Mouse (Mus musculus): Measurements from ENCODE around the gene Vwa8.
"Not testable (repeated sequence)": the region's sequence is repeated elsewhere in the genome, so short reads cannot be mapped to it uniquely, and the experiment has no call there.

Gene Vwa8

DNA sequence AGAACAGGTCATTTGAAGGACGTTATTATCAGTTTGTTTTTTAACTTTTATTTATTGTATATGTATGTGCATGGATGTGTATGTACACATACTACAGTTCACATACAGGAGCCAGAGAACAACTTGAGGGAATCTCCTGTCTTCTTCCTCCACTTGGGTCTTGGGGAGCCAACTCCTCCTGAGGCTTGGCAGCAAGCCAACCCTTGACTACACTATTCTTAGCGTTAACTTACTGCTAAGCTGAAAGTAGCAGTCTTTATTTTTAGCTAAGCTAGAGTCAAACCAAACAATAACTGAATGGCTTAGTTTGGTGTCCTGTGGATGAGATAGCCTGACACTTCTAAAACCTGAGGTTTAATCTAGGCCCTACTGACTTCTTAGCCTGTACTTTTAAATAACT is 135.4 kb downstream of the Vwa8 start:
- ATAC-seq (ENCODE audit: low TSS enrichment), result peak; percentile 80

DNA sequence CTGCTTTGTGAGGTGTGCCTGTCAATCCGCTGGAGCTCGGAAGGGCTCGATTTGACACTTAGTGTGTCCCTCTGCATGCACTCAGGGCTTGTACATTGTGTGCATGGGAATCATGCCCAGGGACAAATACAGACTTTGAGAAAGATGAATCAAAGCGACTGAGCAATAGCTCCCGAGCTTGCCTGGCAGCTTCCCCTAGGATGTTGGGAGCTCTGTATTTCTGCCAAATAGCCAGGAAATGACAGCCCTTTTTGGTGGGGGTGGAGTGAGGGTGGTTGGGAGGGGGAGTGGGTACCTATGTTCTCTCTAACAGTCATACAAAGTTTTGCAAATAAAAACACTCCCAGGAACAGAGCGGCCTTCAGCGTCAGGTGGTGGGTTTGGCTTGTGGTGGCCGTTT is 138.7 kb downstream of the Vwa8 start:
- peak; percentile 69 for ATAC-seq (ENCODE audit: low TSS enrichment)

DNA sequence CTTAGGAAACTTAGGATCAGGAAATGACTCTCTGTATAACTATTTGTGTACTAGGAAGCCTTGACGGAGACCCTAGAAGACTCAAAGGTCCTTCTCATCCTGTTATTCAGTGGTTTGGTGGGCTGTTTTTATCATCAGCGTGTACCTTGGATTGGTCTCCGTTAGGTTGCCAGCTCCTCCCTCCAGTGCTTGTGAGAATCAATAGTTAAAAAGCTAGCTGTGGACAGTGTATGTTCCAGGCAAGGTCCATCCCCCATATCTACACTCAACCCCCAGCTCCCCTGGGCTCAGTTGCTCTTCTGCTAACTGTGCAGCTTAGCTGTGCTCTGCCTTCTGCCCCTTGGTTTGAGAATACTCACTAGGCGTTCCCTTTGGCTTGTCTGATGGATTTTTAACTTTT is 143.6 kb downstream of the Vwa8 start:
- ATAC-seq (ENCODE audit: low TSS enrichment), result no peak

GRCm38 (mm10) chr14:78993515-78993914 is 144.7 kb downstream of the Vwa8 start:
- no peak for ATAC-seq (ENCODE audit: low TSS enrichment)

- no peak for ATAC-seq (ENCODE audit: low TSS enrichment)
These were observed 147.5 kb downstream of the Vwa8 start for GRCm38 (mm10) chr14:78996359-78996758.

GRCm38 (mm10) chr14:79003576-79003975 is 154.7 kb downstream of the Vwa8 start:
- no peak for ATAC-seq (ENCODE audit: low TSS enrichment)

GRCm38 (mm10) chr14:79017710-79018109 is 168.9 kb downstream of the Vwa8 start:
- not testable (repeated sequence) for ATAC-seq (ENCODE audit: low TSS enrichment)

- no peak for ATAC-seq (ENCODE audit: low TSS enrichment)
These were observed 169.7 kb downstream of the Vwa8 start for GRCm38 (mm10) chr14:79018564-79018963.

- no peak for ATAC-seq (ENCODE audit: low TSS enrichment)
These were observed 172.9 kb downstream of the Vwa8 start for GRCm38 (mm10) chr14:79021725-79022124.

DNA sequence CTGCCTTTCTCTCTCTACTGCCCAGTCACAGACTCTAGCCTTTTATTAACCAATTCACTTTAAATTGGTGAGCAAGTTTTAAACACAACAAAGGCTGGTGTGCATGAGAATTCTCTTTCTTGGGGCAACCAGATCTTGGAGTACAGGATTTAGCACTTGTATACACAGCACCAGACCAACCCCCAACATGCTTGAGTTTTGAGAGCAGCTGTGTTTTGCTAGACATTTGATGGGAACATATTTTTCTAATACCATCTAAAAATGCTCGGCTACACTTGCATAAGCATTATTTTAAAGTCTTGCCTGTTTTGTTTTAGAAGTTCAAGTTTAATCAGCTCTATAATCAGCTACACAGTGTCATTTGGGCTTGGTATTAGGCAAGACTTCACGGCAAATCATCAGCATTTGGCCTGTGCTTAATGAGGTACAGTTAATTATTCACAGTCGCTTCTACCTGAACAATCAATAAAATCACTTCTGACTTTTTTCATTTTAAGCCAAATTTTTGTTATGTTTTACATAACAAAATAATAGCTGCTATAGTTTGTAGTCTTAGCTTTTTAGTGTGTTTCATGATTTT is 180.2 kb downstream of the Vwa8 start:
- ATAC-seq (ENCODE audit: low TSS enrichment), result no peak

DNA sequence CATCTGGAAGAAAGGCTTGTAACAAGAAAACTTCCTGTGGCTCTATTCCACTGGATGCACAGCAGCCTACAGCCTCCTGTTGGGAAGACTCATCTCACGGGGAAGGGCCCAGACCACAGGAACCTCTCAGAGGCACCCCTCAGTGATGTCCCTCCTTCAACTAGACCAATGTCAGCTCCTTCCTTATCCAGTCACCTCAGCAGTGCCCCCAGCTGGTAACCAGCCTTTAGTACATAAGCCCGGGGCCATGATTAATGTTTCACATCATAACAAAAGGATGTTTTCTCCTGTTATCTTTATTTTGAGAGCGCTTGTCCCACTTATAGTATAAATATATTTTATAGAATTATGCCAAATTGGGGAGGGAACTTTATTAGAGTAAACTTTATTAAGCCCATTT is 181.9 kb downstream of the Vwa8 start:
- ATAC-seq (ENCODE audit: low TSS enrichment), result no peak

- ATAC-seq (ENCODE audit: low TSS enrichment), result no peak
These were observed 182.4 kb downstream of the Vwa8 start for GRCm38 (mm10) chr14:79031230-79031740.

- ATAC-seq (ENCODE audit: low TSS enrichment), result no peak
These were observed 184.5 kb downstream of the Vwa8 start for GRCm38 (mm10) chr14:79033396-79033795.

GRCm38 (mm10) chr14:79034511-79034913 is 185.7 kb downstream of the Vwa8 start:
- ATAC-seq (ENCODE audit: low TSS enrichment), result 0 out of 2 replicates have a peak, but pooled peaks have one; percentile 28

DNA sequence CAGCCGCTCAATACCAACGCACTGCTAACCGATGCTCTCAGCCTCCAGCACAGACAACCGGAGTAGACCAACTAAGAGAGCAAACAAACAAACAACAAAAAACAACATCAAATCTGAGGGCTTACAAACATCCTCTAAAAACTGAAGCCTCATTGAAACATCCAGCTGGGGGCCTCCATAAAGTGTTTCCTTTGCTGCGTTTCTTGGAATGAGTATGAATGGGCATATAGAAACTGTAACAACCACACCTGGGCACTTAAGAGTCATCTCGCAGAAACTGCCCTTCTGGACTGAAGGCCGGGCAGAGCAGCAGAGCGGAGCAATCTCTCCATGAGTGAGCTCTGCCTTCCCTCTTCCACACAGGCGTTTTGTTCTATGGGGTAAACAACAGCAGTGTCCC is 186.7 kb downstream of the Vwa8 start:
- no peak for ATAC-seq (ENCODE audit: low TSS enrichment)

DNA sequence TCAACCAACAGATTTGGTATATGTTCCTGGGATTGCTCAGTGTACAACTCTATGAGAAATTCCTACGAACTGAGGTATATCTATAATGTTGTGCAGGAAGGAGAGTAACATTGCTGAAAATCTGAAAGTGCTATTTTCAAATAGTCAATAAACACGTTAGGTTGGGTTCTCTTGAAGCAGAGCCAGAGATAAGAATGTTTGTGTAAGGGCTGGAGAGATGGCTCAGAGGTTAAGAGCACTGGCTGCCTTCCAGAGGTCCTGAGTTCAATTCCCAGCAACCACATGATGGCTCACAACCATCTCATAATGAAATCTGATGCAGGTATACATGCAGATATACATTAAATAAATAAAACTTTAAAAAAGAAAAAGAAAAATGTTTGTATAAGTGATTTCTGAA is 198.3 kb downstream of the Vwa8 start:
- ATAC-seq (ENCODE audit: low TSS enrichment), result no peak

DNA sequence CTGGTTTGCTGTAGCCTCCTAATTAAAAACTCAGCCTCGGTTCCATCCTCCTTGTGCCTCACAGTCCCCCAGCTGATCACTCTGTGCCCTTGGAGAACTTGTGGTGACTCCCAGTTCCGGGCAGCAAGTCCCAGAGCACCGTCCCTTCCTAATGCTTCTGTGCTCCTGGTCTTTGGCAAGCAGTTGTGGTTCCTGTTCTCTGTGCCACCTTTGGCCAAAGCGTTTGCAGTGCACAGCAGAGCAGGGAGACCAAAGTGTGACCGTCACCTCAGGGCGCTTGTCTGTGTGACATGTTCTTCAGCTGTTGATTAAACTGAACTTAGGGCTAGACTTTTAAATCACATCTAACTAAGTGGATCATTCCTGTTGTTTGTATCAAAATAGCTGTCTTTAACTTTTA is 199.1 kb downstream of the Vwa8 start:
- no peak for ATAC-seq (ENCODE audit: low TSS enrichment)

DNA sequence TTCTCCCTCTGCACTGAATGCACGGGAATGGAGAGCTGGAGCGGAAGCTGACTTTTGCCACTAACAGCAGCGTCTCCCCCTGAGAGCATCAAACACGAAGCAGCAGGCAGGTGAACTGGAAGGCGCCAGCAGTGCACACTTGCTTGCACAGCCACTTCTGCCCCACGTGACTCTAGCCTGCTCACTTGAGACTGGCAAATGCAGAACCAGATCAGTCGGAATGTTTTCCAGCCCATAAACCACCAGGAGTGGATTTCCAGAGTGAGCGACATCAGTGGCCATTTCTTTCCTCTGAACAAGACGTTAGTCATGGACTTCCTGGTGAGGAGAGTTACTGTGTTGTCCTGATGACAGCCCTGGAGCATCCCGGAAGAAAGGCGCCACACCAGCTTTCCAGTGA is 200.7 kb downstream of the Vwa8 start:
- no peak for ATAC-seq (ENCODE audit: low TSS enrichment)

- ATAC-seq (ENCODE audit: low TSS enrichment), result peak; percentile 98
These were observed 216.8 kb downstream of the Vwa8 start for GRCm38 (mm10) chr14:79065636-79066035.

- no peak for ATAC-seq (ENCODE audit: low TSS enrichment)
These were observed 220.7 kb downstream of the Vwa8 start for GRCm38 (mm10) chr14:79069515-79069914.

DNA sequence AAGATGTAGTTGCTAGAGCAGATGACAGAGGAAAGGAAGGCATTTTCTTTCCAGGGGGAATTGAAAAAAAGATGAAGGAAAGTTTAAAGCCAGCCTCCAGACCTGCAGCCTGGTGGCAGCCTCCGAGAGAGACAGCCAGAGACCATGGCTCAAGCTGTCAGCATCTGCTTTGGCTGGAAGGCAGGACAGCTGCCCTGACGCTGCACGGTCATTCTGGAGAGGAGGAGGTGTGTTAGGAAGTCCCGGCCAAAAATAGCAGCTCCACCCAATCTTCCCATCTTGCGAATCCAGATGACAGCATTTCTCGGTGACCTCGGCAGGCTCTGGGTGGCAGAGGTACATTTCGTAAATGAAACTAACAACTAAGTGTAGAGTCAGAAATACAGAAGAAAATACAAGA is 225.9 kb downstream of the Vwa8 start:
- ATAC-seq (ENCODE audit: low TSS enrichment), result no peak

GRCm38 (mm10) chr14:79076560-79077300 is 227.9 kb downstream of the Vwa8 start:
- no peak for ATAC-seq (ENCODE audit: low TSS enrichment)

DNA sequence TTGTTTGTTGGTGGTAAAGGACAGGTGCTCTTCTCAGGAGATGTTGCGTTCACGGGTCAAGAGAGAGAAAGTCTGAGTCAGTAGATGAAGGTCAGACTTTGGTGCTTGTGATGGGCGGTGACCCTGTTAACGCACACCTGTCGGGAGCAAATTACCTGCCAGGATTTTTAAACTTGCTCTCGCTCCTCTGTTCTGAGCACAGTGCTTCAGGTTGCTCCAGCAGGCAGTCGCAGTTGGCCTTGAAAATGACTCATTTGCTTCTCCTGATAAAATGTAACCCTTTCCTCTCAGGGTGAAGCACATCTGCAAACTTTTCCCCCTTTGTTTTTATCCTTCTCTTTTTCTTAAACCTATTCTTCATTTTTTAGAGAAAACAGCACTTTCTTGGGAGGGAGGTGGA is 234.7 kb downstream of the Vwa8 start:
- ATAC-seq (ENCODE audit: low TSS enrichment), result no peak

GRCm38 (mm10) chr14:79086006-79086405 is 237.2 kb downstream of the Vwa8 start:
- no peak for ATAC-seq (ENCODE audit: low TSS enrichment)

Measured in frontal cortex, adult (tissue).